Mouse (Mus musculus) bone marrow, adult 2 months (tissue): ENCODE results near the gene Slc2a6. TPM values are rescaled to one million over a fixed set of nuclear protein-coding genes. Genes with fewer than 3 reads are reported as not detected.

Experiments
- H3K27ac ChIP-seq: fragments of 200-500 bp; 2 replicates; pipeline ENCODE4 v1.5.1; 2012; ENCODE audit warnings: low read depth, mild to moderate bottlenecking, control low read depth, inconsistent platforms, low read length; ENCODE audit not compliant: control insufficient read depth, poor library complexity, insufficient read depth
- H3K4me1 ChIP-seq: fragments of 200-500 bp; 2 replicates; pipeline ENCODE4 v1.6.1; 2011; ENCODE audit warnings: low read length; ENCODE audit not compliant: control insufficient read depth, insufficient read depth
- H3K4me3 ChIP-seq: fragments of 200-500 bp; replicated peaks from 2 replicates; pipeline ENCODE3; 2011; ENCODE audit warnings: mild to moderate bottlenecking, low read depth, low read length, control low read depth; ENCODE audit not compliant: control insufficient read depth
- CTCF ChIP-seq: fragments of 200-500 bp; IDR thresholded peaks from 2 replicates; pipeline ENCODE4 v1.5.1; 2011; ENCODE audit warnings: low read length, control low read depth; ENCODE audit not compliant: control insufficient read depth, insufficient read depth
- POLR2A ChIP-seq: fragments of 200-500 bp; IDR thresholded peaks from 2 replicates; pipeline ENCODE4 v1.6.1; 2011; ENCODE audit warnings: low read depth, mild to moderate bottlenecking, control low read depth, low read length, borderline replicate concordance; ENCODE audit not compliant: control insufficient read depth
- WGBS: fragments of 180-500 bp; shearing (Covaris S2); methylation state at CpG from one replicate; pipeline ENCODE4 v1.1.7; 2018; 5-methylcytosine and 5-hydroxymethylcytosine counted together
- polyA plus RNA-seq: library from polyadenylated mRNA; stranded (reverse); fragments of >200 nt; gene quantifications from 2 replicates; pipeline ENCODE4 v1.2.4, GENCODE M21; 2011; ENCODE audit warnings: low replicate concordance; ENCODE audit not compliant: missing spikeins, insufficient read depth, insufficient read length

Slc2a6 gene
- polyA plus RNA-seq, 1 experiment, result 26.1 TPM

- Histone ChIP-seq H3K4me3 (peak overlapping the region; percentile 33), H3K27ac (peak overlapping the region; percentile 84), H3K4me1 (peaks cover 4% of the 10 kb centered on the region; the same call in 1 of the 2 replicates)
- TF ChIP-seq CTCF (no peak), POLR2A (no peak)
- WGBS, result 45% methylated on average over 3 of the region's 3 CpGs
Measured at GRCm38 (mm10) chr2:27025545-27025944, 2.3 kb downstream of the Slc2a6 start.

- TF ChIP-seq CTCF, result no peak
- TF ChIP-seq POLR2A, result no peak
- WGBS, result 80% methylated on average over 14 of the region's 14 CpGs
- H3K27ac ChIP-seq, result no peak overlapping the region
- peaks cover 4% of the 10 kb centered on the region; the same call in 1 of the 2 replicates for H3K4me1 ChIP-seq
- no peak overlapping the region for H3K4me3 ChIP-seq
Measured at GRCm38 (mm10) chr2:27024136-27024535, 3.7 kb downstream of the Slc2a6 start.

DNA sequence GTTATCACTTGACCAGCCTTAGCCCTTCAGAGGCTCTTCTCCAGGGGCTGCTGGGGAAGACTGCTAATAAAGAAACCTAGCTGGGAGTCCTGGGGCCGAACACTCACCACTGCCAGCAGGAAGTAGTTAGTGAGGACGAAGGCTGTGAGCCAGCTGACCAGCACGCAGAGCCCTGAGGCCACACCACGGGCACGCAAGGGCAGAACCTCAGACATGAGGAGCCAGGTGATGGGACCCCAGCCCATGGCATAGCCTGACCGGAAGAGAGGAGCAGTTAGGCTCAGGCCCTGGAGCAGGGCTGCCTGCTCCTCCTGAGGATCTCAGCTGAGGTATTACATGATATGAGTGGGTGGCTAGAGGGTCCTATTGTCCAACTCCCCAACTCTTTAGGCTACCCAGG lies 5.2 kb downstream of the Slc2a6 start:
- H3K27ac ChIP-seq, result no peak overlapping the region
- no peak overlapping the region for H3K4me3 ChIP-seq
- H3K4me1 ChIP-seq, result no peaks in the 10 kb centered on the region; the same call in 1 of the 2 replicates
- TF ChIP-seq CTCF, result no peak
- TF ChIP-seq POLR2A, result no peak
- 55% methylated on average over 6 of the region's 6 CpGs for WGBS

- WGBS, result 90% methylated on average over 1 of the region's 1 CpGs
- TF ChIP-seq CTCF (no peak), POLR2A (no peak)
- no peak overlapping the region for H3K4me3 ChIP-seq
- H3K27ac ChIP-seq, result no peak overlapping the region
- no peaks in the 10 kb centered on the region; the same call in 1 of the 2 replicates for H3K4me1 ChIP-seq
Measured at GRCm38 (mm10) chr2:27021103-27021502, 6.7 kb downstream of the Slc2a6 start.

DNA sequence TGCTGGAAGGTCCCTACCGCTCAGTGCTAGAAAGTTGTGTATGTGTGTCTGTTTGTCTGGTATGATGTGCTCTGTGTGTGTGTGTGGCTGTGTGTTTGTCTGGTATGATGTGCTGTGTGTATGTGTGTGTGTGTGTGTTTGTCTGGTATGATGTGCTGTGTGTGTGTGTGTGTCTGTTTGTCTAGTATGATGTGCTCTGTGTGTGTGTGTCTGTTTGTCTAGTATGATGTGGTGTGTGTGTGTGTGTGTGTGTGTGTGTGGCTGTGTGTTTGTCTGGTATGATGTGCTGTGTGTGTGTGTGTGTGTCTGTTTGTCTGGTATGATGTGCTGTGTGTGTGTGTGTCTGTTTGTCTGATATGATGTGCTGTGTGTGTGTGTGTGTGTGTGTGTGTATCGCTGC lies 8.3 kb downstream of the Slc2a6 start:
- no peaks in the 10 kb centered on the region for H3K4me1 ChIP-seq
- H3K4me3 ChIP-seq, result no peak overlapping the region
- WGBS, result 81% methylated on average over 2 of the region's 2 CpGs
- no peak overlapping the region for H3K27ac ChIP-seq
- TF ChIP-seq CTCF, result no peak
- no peak for TF ChIP-seq POLR2A

DNA sequence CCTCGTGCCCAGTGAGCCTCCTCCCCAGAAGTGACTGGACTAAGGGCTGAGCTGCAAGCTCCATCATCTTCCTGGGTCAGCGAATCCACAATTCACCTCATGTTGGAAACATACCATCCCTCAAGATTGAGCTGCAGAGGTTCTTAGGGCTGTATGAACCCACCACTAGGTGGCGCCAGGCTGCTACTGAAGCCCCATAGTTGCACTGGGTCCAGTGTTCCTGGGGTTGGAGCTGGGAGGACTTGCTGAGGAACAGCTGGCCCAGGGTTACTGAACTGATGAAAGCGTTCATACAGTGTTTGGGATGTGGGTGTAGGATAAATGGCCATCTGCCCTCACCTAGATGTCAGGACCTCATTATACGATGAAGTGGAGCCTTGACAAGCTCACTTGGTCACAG lies 10.0 kb downstream of the Slc2a6 start:
- H3K27ac ChIP-seq, result no peak overlapping the region
- WGBS, result 45% methylated on average over 5 of the region's 5 CpGs
- TF ChIP-seq CTCF (peak; percentile 94), POLR2A (no peak)
- H3K4me3 ChIP-seq, result no peak overlapping the region
- H3K4me1 ChIP-seq, result no peaks in the 10 kb centered on the region

DNA sequence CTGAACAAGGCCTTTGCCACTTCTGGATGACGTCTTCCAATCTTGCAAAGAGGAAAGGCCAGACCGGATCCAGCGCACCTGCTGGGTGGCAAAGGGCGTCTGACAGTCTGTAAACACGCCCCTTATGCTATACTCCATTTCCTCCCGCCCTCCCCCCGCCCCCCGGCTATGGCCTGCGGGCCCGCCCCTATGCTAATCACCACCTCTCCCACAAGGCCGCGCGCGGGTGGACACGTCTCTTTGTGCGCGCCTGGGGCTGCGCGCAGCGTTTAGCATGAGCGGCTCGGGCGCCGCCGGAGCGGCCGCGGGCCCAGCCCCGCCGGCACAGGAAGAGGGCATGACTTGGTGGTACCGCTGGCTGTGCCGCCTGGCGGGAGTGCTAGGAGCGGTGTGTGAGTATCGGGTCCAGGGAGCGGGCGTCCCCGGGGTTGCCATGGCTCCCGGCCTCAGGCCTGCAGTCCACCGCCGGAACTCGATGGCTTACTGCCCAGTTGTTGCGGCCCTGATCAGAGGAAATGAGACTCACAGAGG lies 18.0 kb downstream of the Slc2a6 start, which contains the start of gene Cacfd1:
TSS of gene Cacfd1 (plus strand) at position 213 of the 531 bp plus-strand sequence.
- TF ChIP-seq POLR2A, result peak; percentile 32; the same call in 1 of the 2 replicates
- no peak for TF ChIP-seq CTCF
- H3K27ac ChIP-seq, result peak within 1 kb of the TSS; percentile 70
- under 1% methylated on average over 43 of the region's 43 CpGs for WGBS
- peaks cover 4% of the 10 kb centered on the region; the same call in 1 of the 2 replicates for H3K4me1 ChIP-seq
- H3K4me3 ChIP-seq, result peak within 1 kb of the TSS; percentile 72

- 66% methylated on average over 7 of the region's 7 CpGs for WGBS
- TF ChIP-seq CTCF (no peak), POLR2A (no peak)
Measured at GRCm38 (mm10) chr2:27007701-27008100, 20.1 kb downstream of the Slc2a6 start.

GRCm38 (mm10) chr2:27006255-27006654 lies 21.5 kb downstream of the Slc2a6 start:
- H3K27ac ChIP-seq, result no peak overlapping the region
- no peak overlapping the region for H3K4me3 ChIP-seq
- 64% methylated on average over 4 of the region's 4 CpGs for WGBS
- H3K4me1 ChIP-seq, result peaks cover 4% of the 10 kb centered on the region; the same call in 1 of the 2 replicates
- no peak for TF ChIP-seq POLR2A
- TF ChIP-seq CTCF, result no peak

More at GRCm38 (mm10) chr2:27007701-27008100, 20.1 kb downstream of the Slc2a6 start:
- H3K4me3 ChIP-seq, result no peak overlapping the region
- H3K27ac ChIP-seq, result no peak overlapping the region
- H3K4me1 ChIP-seq, result peaks cover 4% of the 10 kb centered on the region; the same call in 1 of the 2 replicates
